Mouse (Mus musculus): Measurements from ENCODE around the gene Hrnr. TPM values are rescaled to one million over a fixed set of nuclear protein-coding genes. Genes with fewer than 3 reads are reported as not detected.

Hrnr gene
- total RNA-seq (2021) = not detected
- long read RNA-seq, experiment 1 = 0 reads
- long read RNA-seq, experiment 2 = 0 reads

DNA sequence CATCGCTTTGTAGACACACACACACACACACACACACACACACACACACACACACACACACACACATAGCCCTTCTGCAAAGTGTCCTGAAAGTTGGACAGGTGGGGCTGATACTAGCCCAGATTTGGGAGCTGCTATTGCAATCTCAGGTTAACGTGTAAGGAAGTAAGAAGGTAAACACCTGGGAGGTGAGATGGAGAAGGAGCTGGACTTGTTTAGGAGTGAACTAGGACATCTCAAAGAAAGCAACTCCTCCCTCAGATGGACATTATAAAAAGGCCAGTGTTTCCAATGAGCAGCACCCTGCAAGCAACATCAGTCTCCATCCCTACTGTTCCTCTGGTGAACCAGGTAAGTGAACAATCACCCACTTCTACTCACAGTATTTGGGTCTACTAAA, at the start of gene Hrnr:
Gene Hrnr, plus strand, starts transcription at position 301 of the 400 bp plus-strand sequence.
- no peak for DNase-seq

- no peak for DNase-seq
Measured at GRCm38 (mm10) chr3:93273223-93273622, 46.3 kb upstream of the Hrnr start, which contains the start of gene Flg. TSS of gene Flg (plus strand) at chr3:93273523.

DNA sequence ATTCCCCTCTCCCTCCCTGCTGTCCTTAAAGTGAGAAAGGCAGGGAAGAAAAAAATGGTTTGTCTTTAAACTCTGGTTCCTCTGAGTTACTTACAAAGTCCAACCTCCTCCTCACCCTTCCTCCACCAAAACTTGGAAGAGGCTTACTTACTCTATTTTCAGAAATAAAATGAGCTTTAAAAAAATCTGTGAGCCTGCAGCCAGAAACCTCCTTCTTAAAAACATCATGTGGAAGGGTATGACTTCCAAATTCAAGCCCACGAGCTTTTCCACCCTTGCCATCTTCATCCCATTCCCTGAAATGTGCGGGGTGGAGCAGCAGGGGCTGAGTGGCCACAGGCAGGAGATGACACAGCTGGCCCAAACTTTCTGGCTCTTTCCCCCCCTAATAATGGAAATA, 22.0 kb upstream of the Hrnr start:
- no peak for DNase-seq

- no peak for DNase-seq
Measured at GRCm38 (mm10) chr3:93299832-93300231, 19.7 kb upstream of the Hrnr start.

DNA sequence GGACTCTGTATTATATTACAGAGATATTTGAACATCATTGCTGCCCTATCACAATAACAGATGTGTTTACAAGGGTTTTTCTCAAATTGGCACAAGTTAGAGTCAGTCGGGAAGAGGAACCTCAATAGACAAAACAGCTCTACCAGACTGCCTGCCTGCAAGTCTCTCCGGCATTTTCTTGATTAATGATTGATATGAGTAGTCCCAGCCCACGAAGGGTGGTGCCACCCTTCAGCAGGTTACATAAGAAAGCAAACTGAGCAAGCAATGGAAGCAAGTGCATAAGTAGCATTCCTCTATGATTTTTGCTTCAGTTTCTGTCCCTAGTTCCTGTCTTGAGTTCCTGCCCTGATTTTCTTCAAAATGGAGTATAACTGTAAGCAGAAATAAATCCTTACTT, 17.7 kb upstream of the Hrnr start:
- DNase-seq = no peak

GRCm38 (mm10) chr3:93306142-93306541, 13.4 kb upstream of the Hrnr start:
- no peak for DNase-seq

- DNase-seq = no peak
Measured at GRCm38 (mm10) chr3:93311371-93311770, 8.2 kb upstream of the Hrnr start.

GRCm38 (mm10) chr3:93314388-93314787, 5.2 kb upstream of the Hrnr start:
- DNase-seq = no peak

GRCm38 (mm10) chr3:93337749-93338148, 18.2 kb downstream of the Hrnr start:
- no peak for DNase-seq

DNA sequence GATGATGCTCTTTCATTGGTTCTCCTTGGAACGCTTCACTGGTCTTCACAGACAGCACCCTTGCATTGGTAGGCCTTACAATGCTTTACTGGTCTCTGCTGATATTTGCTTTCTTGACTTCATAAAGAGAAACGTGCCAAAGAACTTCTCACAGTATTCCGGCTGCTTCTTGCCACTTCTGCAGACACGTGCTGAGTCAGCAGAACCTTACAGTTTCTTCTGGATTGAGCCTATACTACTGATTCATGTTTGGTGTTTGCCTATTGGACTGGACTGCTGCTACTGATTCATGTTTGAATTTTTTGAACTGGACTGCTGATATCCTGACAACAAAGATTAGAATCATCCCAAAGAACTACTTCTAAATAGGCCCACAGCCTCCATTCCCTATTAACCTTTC, 20.5 kb downstream of the Hrnr start:
- DNase-seq = no peak

- no peak for DNase-seq
Measured at GRCm38 (mm10) chr3:93346896-93347295, 27.3 kb downstream of the Hrnr start.

- DNase-seq = peak; percentile 71
Measured at GRCm38 (mm10) chr3:93360045-93360444, 40.5 kb downstream of the Hrnr start.

- no peak for DNase-seq
Measured at GRCm38 (mm10) chr3:93361933-93362574, 42.5 kb downstream of the Hrnr start.

- DNase-seq = no peak
Measured at GRCm38 (mm10) chr3:93366966-93367575, 47.5 kb downstream of the Hrnr start.

- DNase-seq = no peak
Measured at GRCm38 (mm10) chr3:93368171-93368570, 48.6 kb downstream of the Hrnr start.

GRCm38 (mm10) chr3:93373416-93373815, 53.9 kb downstream of the Hrnr start:
- no peak for DNase-seq

DNA sequence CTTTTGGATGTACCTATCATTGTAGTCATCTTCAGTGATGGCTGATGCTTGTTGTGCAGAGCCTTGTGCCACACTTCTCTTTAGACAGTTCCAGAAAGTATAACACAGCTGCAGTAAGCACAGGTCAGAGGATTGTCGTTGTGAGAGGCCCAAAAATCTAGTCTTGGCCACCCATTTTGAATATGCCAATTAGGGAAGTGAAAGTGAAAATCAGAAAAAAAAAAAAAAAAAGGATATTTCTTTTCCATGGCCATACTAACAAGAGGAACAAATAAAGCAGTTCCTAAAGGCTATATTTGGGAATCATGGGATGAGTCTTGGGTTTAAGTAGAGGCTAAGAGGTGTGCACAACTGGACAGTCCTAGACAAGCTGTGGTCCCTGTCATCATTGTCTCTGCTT, 55.6 kb downstream of the Hrnr start:
- no peak for DNase-seq

DNA sequence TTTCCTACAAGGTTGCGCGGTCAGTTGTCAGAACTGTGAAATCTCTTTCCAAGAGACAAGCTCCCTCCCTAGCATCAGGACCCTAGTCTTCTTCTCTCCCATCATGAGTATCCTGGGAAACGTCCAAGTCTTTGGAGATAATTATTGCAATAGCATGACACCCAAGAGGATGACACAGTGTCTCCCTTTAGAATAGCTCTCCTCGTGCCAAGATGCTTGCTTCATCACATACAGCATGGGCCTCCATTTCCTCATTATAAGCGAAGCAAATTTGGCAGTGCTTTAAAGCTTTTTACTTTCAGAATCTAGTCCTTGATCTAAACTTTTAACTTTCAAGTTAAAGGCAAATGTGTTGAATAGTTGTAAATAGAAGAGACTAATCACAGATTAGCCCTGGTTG, 56.1 kb downstream of the Hrnr start:
- DNase-seq = no peak

- no peak for DNase-seq
Measured at GRCm38 (mm10) chr3:93378146-93378545, 58.6 kb downstream of the Hrnr start.

Other genes with a start within 250 kb of the Hrnr start
- gene Crnn, start 175.0 kb upstream of the Hrnr start, total RNA-seq (2021) = not detected
- not detected for gene Flg2, start 122.5 kb upstream of the Hrnr start, total RNA-seq (2021)
- not detected for gene Flg, start 46.2 kb upstream of the Hrnr start, total RNA-seq (2021)
- not detected for gene Rptn, start 74.0 kb downstream of the Hrnr start, total RNA-seq (2021)
- under 1 TPM; 0.25 to 0.35 TPM for gene Tchh, start 122.6 kb downstream of the Hrnr start, total RNA-seq (2021)
- gene Tchhl1, start 149.0 kb downstream of the Hrnr start, total RNA-seq (2021) = not detected
- 100 to 1,000 TPM; 149 to 190 TPM for gene S100a11, start 200.7 kb downstream of the Hrnr start, total RNA-seq (2021)
- gene S100a10, start 235.3 kb downstream of the Hrnr start, total RNA-seq (2021) = 100 to 1,000 TPM; 131 to 166 TPM

Data from gastrocnemius, postnatal 10 days (tissue).